Mouse (Mus musculus) common myeloid progenitor, adult 5-6 weeks (primary cell): ENCODE results near the gene Rabif. TPM values are rescaled to one million over a fixed set of nuclear protein-coding genes. Genes with fewer than 3 reads are reported as not detected.
A peak's percentile ranks its signal among the peaks of the same experiment; 100 is the strongest.
"Not testable (repeated sequence)": the region's sequence is repeated elsewhere in the genome, so short reads cannot be mapped to it uniquely, and the experiment has no call there.

Experiments used
- ATAC-seq: replicated peaks from 2 replicates; pipeline ENCODE4 v1.8.0; 2016; ENCODE audit warnings: low read depth, mild to moderate bottlenecking, moderate TSS enrichment, inconsistent platforms; ENCODE audit not compliant: poor library complexity, severe bottlenecking
- total RNA-seq: library from RNA; stranded (forward); fragments of 200-1000, 187-1606 nt; gene quantifications from 2 replicates; pipeline ENCODE4 v1.2.3, GENCODE M21; 2017

Gene Rabif
- total RNA-seq, 1 experiment from 2014 or later = 18.3 TPM

DNA sequence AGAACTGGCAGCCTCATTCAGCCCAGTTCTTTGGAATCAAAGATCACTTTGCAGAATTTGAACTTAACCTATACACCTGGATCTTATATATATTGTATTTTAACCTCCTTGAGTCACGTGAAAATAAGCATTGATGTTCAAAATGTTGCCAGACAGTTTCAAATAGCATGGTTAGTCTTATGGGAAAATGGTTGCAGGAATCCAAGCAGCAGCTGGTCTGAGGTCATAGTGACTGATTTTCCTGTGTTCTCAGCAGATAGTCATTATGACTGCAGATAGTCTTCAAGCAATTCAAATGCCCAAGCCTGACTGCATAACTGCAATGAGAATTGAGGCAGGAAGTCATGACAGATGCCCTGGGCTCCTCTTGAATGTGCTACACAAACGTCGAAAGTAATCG is 17.7 kb downstream of the Rabif start:
- no peak for ATAC-seq

DNA sequence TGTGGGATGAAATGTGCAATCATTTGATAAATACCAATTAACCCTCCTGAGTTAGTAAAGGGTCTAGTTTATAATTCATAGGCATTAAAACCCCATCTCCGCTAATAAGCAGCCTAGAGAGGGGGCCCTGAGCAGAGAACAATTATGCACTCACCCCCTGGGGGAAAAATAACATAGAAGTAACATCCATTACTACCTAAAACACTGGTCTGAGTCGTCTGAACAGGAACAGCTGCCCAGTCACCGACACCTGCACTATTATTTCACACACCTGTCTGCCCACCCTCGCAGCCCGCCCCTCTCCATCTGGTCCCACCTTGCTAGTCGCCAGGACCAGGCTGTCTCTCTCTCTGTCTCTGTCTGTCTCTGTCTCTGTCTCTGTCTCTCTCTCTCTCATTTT is 18.1 kb downstream of the Rabif start:
- no peak for ATAC-seq

DNA sequence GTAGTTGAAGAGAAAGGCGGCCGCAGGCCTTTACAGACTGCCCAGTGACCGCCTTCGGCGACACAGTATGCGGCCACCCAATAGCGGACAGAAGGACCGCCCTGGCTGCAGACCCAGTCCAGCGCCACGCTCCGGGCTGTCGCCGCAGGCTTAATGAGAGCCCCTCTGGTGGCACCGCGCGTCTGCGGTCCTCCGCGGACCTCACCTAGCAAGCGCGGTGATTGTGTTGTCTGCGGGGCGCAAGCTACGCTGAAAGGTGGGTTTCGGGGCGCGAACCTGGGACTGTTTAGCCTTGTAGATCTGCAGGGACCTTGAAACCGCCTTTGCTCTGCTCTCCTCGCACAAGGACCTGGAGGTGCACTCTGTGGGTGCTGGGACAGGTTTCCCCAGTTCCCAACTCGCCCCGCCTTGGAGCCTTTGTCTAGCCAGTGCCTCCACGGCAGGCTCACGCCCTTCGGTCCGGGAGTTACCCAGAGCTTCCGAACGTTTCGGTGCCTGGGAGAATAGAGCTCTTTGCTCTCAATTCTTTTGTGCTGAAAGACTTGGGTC is 18.9 kb downstream of the Rabif start:
- peak; percentile 66 for ATAC-seq

DNA sequence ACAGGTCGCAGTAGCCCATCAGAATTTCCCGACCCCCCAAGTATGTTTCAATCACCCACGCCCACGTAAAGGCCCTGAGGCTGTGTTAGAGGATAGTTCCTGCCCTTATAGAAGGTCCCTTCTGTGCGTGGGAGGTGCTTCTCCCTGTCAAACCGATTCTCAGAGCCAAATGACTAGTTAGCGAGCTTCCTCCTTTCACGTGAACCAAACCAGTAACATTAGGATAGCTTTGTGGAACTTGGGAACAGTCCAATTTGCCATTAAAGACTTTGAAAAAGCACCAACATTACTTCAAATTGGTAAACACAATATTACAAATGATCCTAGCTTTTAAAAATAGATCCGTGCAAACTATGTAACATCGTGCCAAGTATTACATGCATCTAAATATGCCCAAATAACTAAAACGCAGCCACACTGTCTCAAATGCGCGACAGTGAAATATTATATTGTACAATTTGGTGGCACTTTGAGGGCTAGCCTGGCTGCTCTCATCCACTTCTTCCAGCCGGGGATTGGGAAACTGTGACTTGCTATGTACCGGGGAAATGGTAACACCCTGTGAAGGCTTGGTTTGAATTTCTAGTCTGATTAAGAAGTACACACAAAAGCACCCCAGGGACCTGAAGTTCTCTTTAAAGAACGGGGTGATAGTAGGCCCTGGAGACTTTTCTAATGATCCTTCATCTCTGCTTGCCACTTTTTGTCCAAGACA is 19.6 kb downstream of the Rabif start:
- ATAC-seq = no peak

DNA sequence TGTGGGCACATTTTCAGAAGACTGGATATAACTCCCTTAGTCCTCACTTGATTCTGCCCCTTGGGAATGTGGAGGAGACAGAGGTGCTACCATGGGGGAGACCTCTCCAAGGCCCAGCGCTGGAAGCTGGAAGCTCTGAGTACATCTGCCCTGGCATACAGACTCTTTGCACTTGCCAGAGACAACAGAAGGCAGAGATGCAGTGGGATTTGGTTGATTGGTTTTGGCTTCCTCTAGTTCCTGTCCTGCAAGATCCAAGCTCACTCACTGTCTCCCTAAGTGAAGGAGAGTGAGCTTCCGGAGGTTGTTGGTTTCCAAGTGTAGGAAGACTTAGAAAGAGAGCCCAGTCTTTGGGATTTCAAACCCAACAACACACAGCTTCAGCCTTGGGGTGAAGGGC is 21.4 kb downstream of the Rabif start:
- no peak for ATAC-seq

DNA sequence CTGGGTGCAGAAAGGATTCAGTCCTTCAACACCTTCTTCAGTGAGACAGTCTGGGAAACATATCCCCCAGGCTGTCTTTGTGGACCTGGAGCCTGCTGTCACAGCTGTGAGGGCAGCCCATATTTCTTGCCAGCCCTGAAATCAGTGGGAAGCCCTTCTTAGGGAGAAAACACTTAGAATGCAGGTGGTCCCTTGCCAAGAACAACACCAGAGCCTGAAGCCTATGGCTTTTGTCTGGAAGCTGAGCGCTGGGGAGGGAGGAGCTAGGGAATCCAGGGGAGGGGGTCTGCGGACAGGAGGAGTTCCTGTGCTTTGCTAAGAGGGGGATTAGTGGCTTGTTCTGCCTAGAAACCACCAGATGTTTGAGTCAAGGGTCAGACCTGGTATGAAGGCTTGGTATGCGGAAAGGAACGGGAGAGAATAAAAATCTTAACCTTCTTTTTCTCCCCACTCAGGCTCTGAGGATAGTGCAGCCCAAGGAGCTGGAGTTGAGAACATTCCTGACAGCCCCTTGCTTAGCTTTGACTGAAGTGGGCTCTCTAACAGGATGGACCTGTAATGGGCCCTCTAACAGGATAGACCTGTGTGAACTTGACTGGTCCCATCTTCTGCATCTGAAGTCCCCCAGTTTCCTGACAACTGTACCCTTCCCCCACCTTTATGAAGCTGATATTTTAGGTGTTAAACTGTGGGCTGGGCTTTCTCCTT is 22.2 kb downstream of the Rabif start:
- no peak for ATAC-seq

DNA sequence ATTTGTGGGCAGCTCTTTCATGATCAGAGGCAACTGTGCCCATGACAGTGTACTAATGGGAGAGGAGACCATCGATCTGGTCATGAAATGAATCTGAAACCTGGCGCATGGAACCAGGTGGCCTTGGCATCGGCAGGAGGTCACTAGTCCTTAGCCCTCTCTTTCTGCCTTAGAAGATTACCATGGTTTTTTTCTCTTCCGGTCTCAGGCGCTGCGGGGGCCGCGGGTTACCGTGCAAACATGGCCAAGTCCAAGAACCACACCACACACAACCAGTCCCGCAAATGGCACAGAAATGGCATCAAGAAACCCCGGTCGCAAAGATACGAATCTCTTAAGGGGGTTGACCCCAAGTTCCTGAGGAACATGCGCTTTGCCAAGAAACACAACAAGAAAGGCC is 23.4 kb downstream of the Rabif start:
- not testable (repeated sequence) for ATAC-seq

DNA sequence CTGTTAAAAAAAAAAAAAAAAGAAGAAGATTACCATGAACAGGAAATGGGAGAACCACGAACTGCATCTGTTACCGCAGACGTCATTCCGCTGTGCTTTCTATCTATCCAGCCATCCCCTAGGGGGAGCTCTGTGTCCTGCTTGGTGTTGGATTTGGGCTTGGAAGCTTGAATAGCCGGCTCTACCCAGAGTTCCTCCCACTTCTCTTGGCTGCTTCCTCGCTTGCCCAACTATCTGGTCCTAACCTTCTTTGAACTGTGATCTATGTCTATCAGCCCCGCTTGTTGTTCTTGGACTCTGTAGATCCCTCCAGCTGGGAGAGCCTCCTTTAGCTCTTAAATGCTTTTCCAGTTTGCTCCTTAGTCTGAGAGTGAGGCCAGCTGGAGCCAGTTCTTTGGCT is 24.2 kb downstream of the Rabif start:
- peak; percentile 93 for ATAC-seq

DNA sequence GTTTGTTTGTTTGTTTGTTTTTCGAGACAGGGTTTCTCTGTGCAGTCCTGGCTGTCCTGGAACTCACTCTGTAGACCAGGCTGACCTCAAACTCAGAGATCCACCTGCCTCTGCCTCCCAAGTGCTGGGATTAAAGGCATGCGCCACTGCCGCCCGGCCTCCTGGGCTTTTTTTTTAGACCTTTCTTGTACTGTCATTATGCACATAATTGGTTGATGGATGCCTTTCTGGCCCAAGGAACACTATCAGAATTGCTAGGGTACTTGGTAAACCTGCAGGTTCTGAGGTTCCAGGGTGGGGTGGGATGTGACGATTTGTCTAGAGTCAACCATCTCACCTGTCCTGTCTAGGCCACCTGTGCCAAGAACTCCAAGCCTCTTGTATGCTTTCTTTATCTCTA is 24.8 kb downstream of the Rabif start:
- ATAC-seq = not testable (repeated sequence)

DNA sequence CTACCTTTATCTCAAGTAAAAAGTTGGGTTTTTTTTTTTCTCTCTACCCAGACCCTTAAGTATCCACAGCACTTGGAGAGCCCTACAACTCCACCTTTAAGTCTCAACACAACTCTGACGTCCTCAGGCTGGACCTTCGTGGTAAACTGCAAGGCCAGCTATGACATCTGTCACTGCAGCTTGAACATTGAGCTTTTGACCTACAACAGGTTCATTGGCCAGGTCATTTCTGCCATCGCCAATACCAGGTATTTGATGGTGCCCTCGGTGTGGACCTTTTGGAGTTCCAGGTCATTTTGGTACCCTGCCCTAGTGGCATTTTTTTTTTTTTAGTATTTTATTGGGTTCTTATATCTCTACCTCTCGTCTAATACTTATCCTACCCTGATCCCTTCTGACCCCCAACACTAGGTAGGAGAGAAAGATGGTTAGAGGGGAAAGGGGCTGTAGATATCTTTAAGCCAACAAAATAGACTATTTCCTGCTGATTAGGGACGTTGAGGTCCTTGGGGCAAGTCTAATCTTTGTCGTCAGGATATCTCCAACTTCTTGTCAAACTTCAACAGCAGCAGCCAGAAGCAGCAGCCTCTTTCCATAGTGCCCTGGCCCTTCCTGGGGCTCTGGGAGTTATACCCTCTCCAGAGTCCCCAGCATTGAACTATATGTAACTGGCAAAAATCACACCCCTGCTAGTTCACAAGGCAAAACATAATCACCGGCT is 25.7 kb downstream of the Rabif start:
- ATAC-seq = no peak

DNA sequence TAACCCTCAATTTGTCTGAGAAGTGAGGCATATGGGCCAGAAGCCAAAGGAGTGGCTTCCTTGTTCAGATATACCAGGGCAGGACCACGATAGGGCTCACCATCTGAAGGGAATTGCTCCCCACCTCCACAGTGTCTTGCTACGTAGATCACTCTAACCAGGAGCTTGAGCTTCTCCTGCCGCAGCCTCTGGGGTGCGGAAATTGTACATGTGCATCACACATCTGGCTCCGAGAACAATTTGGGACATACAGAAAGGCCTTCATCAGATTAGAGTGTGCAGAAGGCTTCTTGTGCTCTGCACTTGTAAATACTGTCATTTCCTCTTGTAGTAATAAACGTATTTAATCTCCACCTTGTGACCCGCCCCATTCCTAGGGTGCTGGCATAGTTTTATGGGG is 26.7 kb downstream of the Rabif start:
- ATAC-seq = 0 out of 2 replicates have a peak, but pooled peaks have one; percentile 9

DNA sequence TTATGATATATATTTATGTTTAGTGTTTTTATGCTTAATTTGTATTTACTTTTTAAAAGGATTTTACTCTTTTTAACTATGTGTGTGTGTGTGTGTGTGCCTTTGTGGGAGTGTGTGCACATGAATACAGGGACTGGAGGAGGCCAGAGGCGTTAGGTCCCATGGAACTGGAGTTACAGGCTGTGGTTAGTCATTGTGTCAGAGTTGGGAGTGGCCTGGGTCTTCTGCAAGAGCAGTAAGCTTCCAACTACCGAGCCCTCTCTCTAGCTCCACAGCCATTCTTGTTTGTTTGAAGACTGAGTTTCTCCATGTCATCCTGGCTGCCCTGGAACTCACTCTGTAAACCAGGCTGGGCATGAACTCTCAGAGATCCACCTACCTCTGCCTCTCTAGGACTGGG is 27.9 kb downstream of the Rabif start:
- no peak for ATAC-seq

DNA sequence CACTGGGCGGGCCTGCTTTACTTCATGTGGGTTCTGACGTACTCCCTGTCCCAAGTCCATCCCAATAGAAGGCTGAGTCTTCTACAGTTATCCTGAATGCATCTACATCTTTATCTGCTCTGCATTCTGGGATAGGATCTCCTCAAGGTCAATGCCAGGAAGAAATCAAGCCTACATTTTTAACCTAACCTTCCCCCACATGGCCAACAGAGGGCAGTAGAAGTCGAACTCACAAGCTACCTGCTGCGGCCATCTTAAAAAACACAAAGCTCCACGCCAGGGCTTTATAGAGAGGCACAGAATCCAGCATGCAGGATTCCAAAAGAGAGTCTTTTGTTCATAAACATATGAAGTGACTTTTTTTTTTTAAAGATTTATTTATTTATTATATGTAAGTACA is 30.0 kb downstream of the Rabif start:
- peak; percentile 45; the same call in 1 of the 2 replicates for ATAC-seq

DNA sequence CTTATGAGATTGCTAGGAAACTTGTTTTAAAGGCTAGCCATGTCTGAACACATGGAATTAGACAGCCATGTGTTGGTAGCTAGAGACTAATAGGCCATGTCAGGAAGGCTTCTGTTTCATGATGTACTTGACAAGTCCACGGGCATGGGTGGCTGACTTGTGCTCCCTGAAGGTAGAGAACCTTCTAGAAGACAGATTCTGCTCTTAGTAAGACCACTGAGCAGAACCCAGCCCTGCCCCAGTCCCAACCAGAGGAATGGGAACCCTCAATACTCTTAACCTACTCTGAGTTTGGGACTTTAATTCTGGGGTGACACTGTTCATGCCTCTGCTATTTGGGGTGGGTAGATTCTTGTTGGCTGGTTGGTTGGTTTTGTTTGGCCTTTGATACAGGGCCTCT is 30.6 kb downstream of the Rabif start:
- no peak for ATAC-seq

DNA sequence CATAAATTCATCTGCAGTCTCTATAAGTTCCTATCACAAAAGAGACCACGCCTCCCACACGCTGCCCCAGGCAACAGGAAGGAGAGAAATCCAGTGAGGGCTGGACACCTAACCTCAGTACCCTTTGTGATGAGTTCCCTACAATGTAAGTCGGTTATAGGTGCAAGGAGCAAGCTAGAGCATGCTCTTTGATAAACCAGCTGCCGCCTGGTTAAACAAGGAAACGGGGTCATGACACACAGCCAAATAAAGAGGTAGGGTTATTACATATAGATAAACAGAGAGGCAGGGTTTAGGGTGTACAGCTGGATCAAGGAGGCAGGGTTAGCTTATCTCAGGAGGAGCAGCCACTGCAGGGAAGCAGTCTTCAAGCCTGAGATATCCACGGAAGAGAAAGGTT is 32.3 kb downstream of the Rabif start:
- ATAC-seq = peak; percentile 77

DNA sequence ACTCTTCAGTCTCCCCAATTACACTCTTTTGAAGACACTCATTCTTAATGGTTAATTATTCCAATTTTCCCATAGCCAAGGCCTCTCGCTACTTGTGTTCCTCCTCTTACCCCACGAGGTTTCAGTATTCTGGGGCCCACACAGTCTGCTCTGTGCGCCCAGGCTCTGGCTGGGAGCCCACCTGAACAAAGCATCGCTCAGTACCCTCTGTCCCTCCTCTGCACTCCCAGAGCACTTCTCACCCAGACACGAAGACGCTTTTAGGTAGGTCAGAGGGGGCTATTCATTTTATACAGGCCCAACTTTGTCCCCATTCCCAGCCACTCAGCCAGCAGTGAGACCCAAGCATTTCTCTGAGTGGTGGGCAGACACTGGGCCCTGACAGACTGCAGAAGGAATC is 36.2 kb downstream of the Rabif start:
- no peak for ATAC-seq

DNA sequence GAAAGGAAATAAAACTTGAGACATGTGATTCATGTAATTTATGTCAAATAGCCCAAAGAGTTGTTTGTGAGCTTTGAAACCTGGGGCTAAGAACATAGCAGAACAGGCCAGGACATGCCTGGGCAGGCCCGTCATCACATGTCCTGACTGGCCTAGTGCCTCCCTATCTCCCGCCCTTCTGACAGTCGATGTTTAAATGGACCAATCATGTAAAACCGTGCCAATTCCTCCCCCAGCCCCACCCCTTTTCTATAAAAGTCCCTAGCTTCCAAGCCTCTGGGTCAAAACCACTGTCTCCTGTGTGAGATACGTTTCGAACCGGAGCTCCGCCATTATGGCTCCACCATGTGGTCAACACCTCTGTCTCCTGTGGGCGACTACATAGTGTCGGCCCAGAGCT is 39.3 kb downstream of the Rabif start:
- ATAC-seq = not testable (repeated sequence)

DNA sequence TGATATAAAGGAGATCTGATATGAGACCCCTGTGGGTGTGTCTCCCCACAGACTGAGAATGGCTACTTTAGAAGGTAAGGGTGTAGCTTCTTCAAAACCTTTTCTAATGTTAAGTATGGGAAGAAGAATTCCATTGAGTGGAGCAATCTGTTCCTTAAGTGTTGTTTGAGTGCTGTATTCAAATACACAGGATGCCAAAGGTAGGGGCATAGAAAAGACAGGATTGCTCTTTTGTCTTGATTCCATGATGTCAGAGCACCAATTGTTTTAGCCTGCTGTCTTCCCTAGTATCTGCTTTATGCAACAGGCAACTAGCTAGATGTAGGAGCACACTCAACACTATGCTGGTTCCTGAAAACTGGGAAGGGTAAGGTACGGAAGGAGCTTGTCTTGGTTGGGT is 40.6 kb downstream of the Rabif start:
- ATAC-seq = no peak

DNA sequence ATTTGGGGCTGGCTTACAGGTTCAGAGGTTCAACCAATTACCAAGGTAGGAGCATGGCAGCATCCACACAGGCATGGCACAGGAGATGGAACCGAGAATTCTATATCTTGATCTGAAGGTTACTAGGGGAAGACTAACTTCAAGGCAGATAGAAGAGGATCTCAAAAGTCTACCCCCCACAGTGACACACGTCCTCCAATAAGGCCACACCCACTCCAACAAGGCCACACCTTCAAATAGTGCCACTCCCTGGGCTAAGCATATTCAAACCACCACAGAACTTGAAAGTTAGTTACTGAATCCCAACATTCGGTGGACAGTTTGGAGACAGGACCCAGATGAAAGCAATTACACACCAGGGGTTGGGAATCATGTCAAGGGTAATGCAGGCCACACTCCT is 41.1 kb downstream of the Rabif start:
- ATAC-seq = no peak

DNA sequence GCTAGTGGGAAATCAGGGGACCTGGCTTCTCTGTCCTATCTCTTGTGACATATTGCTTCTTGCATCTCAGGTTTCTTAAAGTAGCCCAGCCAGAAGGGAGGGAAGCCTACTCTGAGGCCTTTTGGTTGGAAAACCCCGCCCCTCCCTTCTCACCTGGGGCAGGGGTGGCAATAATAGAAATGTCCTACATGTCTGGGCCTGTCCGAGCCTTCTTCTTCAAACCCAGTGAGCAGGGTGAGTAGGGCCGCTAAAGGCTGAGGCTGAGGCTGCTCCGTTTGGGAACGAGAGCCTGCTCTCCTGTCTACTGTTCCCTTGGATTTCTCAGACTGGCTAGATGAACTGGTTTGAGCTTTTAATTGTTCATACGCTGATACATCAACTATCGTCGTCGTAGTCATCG is 46.2 kb downstream of the Rabif start:
- ATAC-seq = no peak

DNA sequence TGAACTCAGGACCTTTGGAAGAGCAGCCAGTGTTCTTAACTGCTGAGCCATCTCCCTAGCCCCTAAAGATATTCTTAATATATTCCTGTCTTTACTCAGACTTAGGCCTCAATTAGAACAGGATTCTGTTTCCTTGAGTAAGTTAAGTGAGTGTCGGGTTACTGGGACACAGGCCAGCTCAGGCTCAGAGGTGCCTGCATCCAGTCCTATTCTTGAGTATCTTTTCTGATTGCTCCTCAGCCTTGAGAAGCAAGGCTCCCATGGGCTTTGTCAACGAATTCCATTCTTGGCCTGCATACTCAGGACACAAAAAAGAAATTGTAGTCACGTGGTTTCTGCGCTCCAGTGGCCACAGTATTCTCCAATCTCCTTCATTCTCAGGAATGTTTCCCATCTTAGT is 53.8 kb downstream of the Rabif start:
- ATAC-seq = no peak
